Mouse (Mus musculus): Measurements from ENCODE around the gene Vti1a. TPM values are rescaled to one million over a fixed set of nuclear protein-coding genes. Genes with fewer than 3 reads are reported as not detected.

Vti1a gene
- polyA plus RNA-seq, 1 experiment from 2014 or later: 28.7 TPM

DNA sequence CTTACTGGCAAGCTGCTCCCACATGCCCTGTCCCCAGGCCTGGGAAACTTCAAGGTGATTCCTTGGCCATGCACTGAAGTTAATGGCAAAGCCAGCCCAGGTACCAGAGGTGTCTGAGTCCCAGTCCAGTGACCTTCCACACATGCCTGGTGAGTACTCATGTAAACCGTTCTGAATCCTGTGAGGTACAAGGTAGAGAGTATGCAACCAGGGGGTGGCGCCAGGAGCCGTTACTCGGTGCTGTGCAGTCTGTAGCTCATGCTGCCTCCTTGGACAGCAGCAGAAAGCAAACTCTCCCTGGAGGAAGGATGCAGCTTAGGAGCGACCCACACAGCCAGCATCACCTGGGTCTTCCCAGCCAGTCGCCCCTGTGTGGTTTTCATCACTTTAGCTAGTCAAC lies 221.6 kb downstream of the Vti1a start:
- ATAC-seq (ENCODE audit: low FRiP score, low TSS enrichment): peak; percentile 91
- H3K27me3 ChIP-seq (ENCODE audit: insufficient read depth, low read length): no peaks in the 10 kb centered on the region
- H3K27ac ChIP-seq (ENCODE audit: low read length): peak overlapping the region; percentile 49
- peaks cover 11% of the 10 kb centered on the region; the same call in 1 of the 2 replicates for H3K4me1 ChIP-seq (ENCODE audit: insufficient read depth, low read length)
- H3K4me2 ChIP-seq (replicated peaks; ENCODE audit: low read depth, low read length): no peak overlapping the region
- H3K36me3 ChIP-seq (ENCODE audit: insufficient read depth, low read length): no peaks in the 10 kb centered on the region
- 30% methylated on average over 6 of the region's 6 CpGs for WGBS
- no peak overlapping the region for H3K9ac ChIP-seq (replicated peaks; ENCODE audit: low read length)
- no peaks in the 10 kb centered on the region for H3K9me3 ChIP-seq (ENCODE audit: low read length)
- H3K4me3 ChIP-seq (ENCODE audit: low read length): no peak overlapping the region

DNA sequence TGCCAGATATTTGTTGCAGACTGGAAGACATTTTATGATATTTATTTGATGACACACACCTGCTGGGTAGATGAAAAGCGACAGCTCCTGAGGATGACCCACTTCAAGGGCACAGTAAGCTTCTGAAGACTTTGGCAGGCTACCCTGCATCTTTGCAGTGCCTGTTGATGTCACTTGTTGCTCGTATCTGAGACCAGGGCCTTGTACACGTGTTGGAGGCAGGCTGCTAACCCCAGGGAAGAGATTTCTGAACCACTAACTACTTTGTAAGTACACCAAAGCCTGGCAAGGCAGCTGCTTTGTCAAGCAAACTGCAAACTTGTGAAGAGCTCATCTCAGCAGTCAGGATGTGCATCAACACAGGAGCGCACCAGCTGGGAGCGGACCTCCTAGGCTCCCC lies 225.5 kb downstream of the Vti1a start:
- no peak overlapping the region for H3K4me3 ChIP-seq (ENCODE audit: low read length)
- no peaks in the 10 kb centered on the region for H3K27me3 ChIP-seq (ENCODE audit: insufficient read depth, low read length)
- H3K27ac ChIP-seq (ENCODE audit: low read length): no peak overlapping the region
- no peaks in the 10 kb centered on the region for H3K36me3 ChIP-seq (ENCODE audit: insufficient read depth, low read length)
- no peak overlapping the region for H3K9ac ChIP-seq (replicated peaks; ENCODE audit: low read length)
- 81% methylated on average over 5 of the region's 5 CpGs for WGBS
- H3K9me3 ChIP-seq (ENCODE audit: low read length): no peaks in the 10 kb centered on the region
- no peak for ATAC-seq (ENCODE audit: low FRiP score, low TSS enrichment)
- H3K4me2 ChIP-seq (replicated peaks; ENCODE audit: low read depth, low read length): no peak overlapping the region
- peaks cover 11% of the 10 kb centered on the region; the same call in 1 of the 2 replicates for H3K4me1 ChIP-seq (ENCODE audit: insufficient read depth, low read length)

DNA sequence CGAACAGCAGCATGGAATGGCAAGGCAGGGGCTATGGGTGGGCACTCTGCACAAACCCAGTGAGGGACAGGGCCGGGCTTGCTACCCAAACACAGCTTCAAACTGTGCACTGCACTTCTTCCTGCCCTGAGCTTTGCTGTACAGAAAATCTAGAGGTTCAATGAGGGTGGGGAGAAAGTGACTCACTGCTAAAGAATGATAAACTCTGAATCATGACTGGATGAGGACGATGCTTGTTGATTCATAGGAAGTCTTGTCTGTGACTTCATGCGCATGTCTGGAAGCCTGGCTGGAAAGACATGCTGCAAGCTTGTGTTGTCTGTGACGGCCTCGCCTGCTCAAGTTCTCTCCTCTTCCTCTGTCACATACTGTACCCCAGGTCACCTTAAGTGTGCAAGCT lies 226.4 kb downstream of the Vti1a start:
- Histone ChIP-seq H3K4me2 (replicated peaks; ENCODE audit: low read depth, low read length) (no peak overlapping the region), H3K27ac (ENCODE audit: low read length) (no peak overlapping the region), H3K4me1 (ENCODE audit: insufficient read depth, low read length) (peaks cover 10% of the 10 kb centered on the region; the same call in 1 of the 2 replicates), H3K36me3 (ENCODE audit: insufficient read depth, low read length) (no peaks in the 10 kb centered on the region), H3K4me3 (ENCODE audit: low read length) (no peak overlapping the region), H3K9ac (replicated peaks; ENCODE audit: low read length) (no peak overlapping the region), H3K27me3 (ENCODE audit: insufficient read depth, low read length) (no peaks in the 10 kb centered on the region), H3K9me3 (ENCODE audit: low read length) (no peaks in the 10 kb centered on the region)
- no peak for ATAC-seq (ENCODE audit: low FRiP score, low TSS enrichment)
- 74% methylated on average over 6 of the region's 6 CpGs for WGBS

DNA sequence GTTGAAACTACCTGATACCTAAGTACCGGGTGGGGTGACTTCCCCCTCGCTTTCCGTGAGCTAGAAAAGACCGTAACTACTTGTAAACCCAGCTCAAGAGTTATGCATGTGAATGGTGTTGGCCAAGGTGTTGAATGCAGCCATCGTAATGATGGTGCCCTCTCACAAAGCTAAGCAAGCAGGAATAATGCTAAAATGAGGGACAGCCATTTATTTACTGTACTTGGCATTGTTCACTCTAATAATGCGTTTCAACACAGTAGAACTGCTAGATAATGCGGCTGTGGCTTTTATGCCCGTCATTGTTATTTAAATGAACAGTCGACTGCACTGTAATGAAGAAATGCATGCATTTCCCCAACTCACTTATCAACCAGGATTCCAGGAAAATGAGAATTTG lies 227.1 kb downstream of the Vti1a start:
- Histone ChIP-seq H3K4me3 (ENCODE audit: low read length) (no peak overlapping the region), H3K9me3 (ENCODE audit: low read length) (no peaks in the 10 kb centered on the region), H3K4me2 (replicated peaks; ENCODE audit: low read depth, low read length) (no peak overlapping the region), H3K27me3 (ENCODE audit: insufficient read depth, low read length) (no peaks in the 10 kb centered on the region), H3K4me1 (ENCODE audit: insufficient read depth, low read length) (peaks cover 8% of the 10 kb centered on the region; the same call in 1 of the 2 replicates), H3K9ac (replicated peaks; ENCODE audit: low read length) (no peak overlapping the region), H3K27ac (ENCODE audit: low read length) (no peak overlapping the region), H3K36me3 (ENCODE audit: insufficient read depth, low read length) (no peaks in the 10 kb centered on the region)
- ATAC-seq (ENCODE audit: low FRiP score, low TSS enrichment): no peak
- WGBS: 91% methylated on average over 9 of the region's 9 CpGs

DNA sequence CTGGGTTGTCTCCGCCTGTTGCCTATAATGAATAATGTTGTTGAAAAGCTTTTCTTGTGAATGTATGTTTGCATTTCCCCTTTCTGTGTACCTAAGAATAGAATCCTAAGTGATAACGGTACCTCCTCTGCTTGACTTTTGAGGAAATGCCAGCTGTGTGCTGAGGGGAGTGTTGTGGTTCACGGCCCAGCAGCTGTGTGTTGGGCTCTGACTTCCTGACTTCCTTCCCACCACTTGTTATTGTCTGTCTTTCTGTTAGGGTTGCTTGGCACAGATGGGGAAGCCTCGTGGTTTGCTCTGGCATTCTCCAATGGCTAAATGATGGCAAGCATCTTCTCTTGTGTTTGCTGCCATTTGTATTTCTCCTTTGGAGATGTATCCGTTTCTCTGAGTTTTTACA lies 228.4 kb downstream of the Vti1a start:
- H3K4me1 ChIP-seq (ENCODE audit: insufficient read depth, low read length): peaks cover 8% of the 10 kb centered on the region; the same call in 1 of the 2 replicates
- no peak overlapping the region for H3K9ac ChIP-seq (replicated peaks; ENCODE audit: low read length)
- 74% methylated on average over 5 of the region's 5 CpGs for WGBS
- no peaks in the 10 kb centered on the region for H3K36me3 ChIP-seq (ENCODE audit: insufficient read depth, low read length)
- no peak overlapping the region for H3K4me3 ChIP-seq (ENCODE audit: low read length)
- H3K27ac ChIP-seq (ENCODE audit: low read length): no peak overlapping the region
- H3K4me2 ChIP-seq (replicated peaks; ENCODE audit: low read depth, low read length): no peak overlapping the region
- no peaks in the 10 kb centered on the region for H3K9me3 ChIP-seq (ENCODE audit: low read length)
- ATAC-seq (ENCODE audit: low FRiP score, low TSS enrichment): no peak
- H3K27me3 ChIP-seq (ENCODE audit: insufficient read depth, low read length): no peaks in the 10 kb centered on the region

DNA sequence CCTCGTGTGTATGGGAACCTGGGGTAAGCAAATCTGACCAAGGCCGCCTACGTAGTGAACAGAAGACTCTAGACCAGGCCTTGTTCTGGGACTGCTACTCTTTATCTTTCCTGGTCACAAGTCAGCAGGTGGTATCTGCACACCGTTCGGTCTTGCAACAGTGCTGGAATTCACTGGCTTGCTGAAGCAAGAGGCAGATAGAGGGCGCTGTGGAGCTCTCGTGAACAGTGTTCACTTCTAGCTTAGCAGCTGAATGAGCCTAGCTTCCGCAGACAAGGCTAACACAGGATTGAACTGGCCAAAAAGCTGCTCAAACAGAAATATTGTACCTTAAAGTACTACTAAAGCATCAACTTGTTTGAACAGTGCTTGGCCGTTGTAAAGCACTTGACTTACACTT lies 229.4 kb downstream of the Vti1a start:
- no peak overlapping the region for H3K4me3 ChIP-seq (ENCODE audit: low read length)
- peaks cover 8% of the 10 kb centered on the region; the same call in 1 of the 2 replicates for H3K4me1 ChIP-seq (ENCODE audit: insufficient read depth, low read length)
- no peak overlapping the region for H3K4me2 ChIP-seq (replicated peaks; ENCODE audit: low read depth, low read length)
- 32% methylated on average over 9 of the region's 9 CpGs for WGBS
- H3K27ac ChIP-seq (ENCODE audit: low read length): no peak overlapping the region
- no peaks in the 10 kb centered on the region for H3K36me3 ChIP-seq (ENCODE audit: insufficient read depth, low read length)
- no peak overlapping the region for H3K9ac ChIP-seq (replicated peaks; ENCODE audit: low read length)
- H3K9me3 ChIP-seq (ENCODE audit: low read length): no peaks in the 10 kb centered on the region
- H3K27me3 ChIP-seq (ENCODE audit: insufficient read depth, low read length): no peaks in the 10 kb centered on the region
- peak; percentile 46; the same call in 1 of the 2 replicates for ATAC-seq (ENCODE audit: low FRiP score, low TSS enrichment)

DNA sequence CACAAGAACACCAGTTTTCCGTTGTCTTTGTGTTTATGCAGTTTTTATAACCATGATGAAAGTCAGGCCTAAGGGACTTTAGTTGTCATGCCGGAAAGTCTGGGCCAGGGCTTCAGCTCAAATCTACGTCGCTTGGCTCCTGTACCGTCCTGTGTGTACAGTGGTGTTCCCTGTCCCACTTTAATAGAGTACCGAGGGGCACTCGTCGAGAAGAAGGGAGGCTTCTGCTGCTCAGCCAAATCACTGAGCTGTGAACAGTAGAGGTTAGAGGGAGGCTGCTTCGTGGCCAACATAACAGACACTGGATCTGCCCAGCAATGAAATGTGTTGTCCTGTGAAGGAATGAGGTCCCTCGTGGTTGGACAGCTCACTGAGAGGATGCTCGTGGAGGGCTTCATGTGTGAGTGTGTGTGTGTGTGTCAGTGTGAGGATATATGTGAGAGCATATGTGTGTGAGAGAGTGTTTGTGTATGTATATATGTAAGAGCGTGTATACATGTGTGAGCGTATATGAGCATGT lies 230.0 kb downstream of the Vti1a start:
- Histone ChIP-seq H3K27ac (ENCODE audit: low read length) (no peak overlapping the region), H3K27me3 (ENCODE audit: insufficient read depth, low read length) (no peaks in the 10 kb centered on the region), H3K4me1 (ENCODE audit: insufficient read depth, low read length) (peaks cover 8% of the 10 kb centered on the region; the same call in 1 of the 2 replicates), H3K9ac (replicated peaks; ENCODE audit: low read length) (no peak overlapping the region), H3K9me3 (ENCODE audit: low read length) (no peaks in the 10 kb centered on the region), H3K36me3 (ENCODE audit: insufficient read depth, low read length) (no peaks in the 10 kb centered on the region), H3K4me2 (replicated peaks; ENCODE audit: low read depth, low read length) (no peak overlapping the region), H3K4me3 (ENCODE audit: low read length) (no peak overlapping the region)
- ATAC-seq (ENCODE audit: low FRiP score, low TSS enrichment): 0 out of 2 replicates have a peak, but pooled peaks have one; percentile 39
- WGBS: 58% methylated on average over 13 of the region's 13 CpGs

DNA sequence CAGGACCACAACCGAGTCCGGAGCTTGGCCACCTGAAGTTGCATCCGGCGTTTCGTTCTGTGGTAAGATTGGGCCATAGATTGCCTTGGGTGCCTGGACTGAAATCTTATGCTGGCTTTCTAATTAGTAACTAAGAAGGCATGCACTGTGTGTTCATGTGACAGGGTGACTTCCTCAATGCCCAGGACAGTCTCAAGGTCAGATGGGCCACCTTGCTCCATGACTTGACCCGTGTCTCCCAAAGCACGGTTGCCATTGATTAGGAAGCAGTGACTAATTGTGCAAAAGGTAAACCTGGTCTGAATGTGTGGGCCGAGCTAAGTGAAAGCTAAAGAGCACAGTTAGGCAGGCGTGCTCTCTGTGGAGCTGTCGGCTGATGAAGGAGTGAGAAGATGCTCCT lies 232.1 kb downstream of the Vti1a start:
- Histone ChIP-seq H3K9me3 (ENCODE audit: low read length) (no peaks in the 10 kb centered on the region), H3K4me2 (replicated peaks; ENCODE audit: low read depth, low read length) (no peak overlapping the region), H3K9ac (replicated peaks; ENCODE audit: low read length) (no peak overlapping the region), H3K27me3 (ENCODE audit: insufficient read depth, low read length) (no peaks in the 10 kb centered on the region), H3K4me3 (ENCODE audit: low read length) (no peak overlapping the region), H3K36me3 (ENCODE audit: insufficient read depth, low read length) (no peaks in the 10 kb centered on the region), H3K4me1 (ENCODE audit: insufficient read depth, low read length) (no peaks in the 10 kb centered on the region), H3K27ac (ENCODE audit: low read length) (no peak overlapping the region)
- 88% methylated on average over 10 of the region's 10 CpGs for WGBS
- ATAC-seq (ENCODE audit: low FRiP score, low TSS enrichment): no peak

DNA sequence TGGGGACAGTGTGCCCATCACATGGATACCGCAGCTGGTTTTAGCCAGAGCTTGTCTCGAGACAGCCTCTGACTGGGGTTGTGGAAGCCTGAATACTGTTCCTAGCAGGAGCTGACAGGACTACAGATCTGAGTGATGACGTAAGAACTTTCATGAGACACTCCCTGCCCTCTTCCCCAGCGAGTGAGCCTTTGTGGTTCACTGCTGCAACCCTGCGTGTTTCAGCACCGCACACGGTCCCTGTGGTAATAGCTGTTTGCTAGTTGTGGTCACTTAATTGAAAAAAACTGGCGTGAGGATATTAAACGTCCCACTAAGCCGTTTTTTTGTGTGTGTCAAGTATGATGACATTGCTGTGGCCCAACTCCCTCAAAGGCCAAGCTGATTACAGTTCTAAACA lies 232.6 kb downstream of the Vti1a start:
- H3K9me3 ChIP-seq (ENCODE audit: low read length): no peaks in the 10 kb centered on the region
- WGBS: 73% methylated on average over 10 of the region's 10 CpGs
- H3K27ac ChIP-seq (ENCODE audit: low read length): no peak overlapping the region
- ATAC-seq (ENCODE audit: low FRiP score, low TSS enrichment): no peak
- no peaks in the 10 kb centered on the region for H3K4me1 ChIP-seq (ENCODE audit: insufficient read depth, low read length)
- no peaks in the 10 kb centered on the region for H3K36me3 ChIP-seq (ENCODE audit: insufficient read depth, low read length)
- H3K27me3 ChIP-seq (ENCODE audit: insufficient read depth, low read length): no peaks in the 10 kb centered on the region
- no peak overlapping the region for H3K9ac ChIP-seq (replicated peaks; ENCODE audit: low read length)
- no peak overlapping the region for H3K4me3 ChIP-seq (ENCODE audit: low read length)
- no peak overlapping the region for H3K4me2 ChIP-seq (replicated peaks; ENCODE audit: low read depth, low read length)

DNA sequence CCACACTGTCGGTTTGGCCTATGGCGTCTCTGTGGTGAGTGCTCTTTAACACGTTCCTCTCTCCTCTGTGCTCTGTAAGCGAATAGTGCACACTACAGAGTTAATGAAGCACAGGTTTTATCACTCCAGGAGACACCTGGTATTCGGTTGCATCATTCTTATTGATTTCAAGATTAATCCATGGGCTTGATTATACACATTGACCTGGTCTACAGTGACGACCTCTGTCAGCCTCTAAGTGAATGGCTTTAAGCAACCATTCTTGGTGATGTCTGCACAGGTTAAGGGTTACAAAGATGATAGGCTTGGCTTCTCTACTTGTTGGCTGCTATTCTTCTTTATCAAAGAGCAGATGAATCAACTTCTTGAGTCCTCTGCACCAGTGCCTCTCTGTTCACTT lies 234.1 kb downstream of the Vti1a start:
- Histone ChIP-seq H3K4me1 (ENCODE audit: insufficient read depth, low read length) (no peaks in the 10 kb centered on the region), H3K9ac (replicated peaks; ENCODE audit: low read length) (no peak overlapping the region), H3K27ac (ENCODE audit: low read length) (no peak overlapping the region), H3K4me2 (replicated peaks; ENCODE audit: low read depth, low read length) (no peak overlapping the region), H3K4me3 (ENCODE audit: low read length) (no peak overlapping the region), H3K27me3 (ENCODE audit: insufficient read depth, low read length) (no peaks in the 10 kb centered on the region), H3K36me3 (ENCODE audit: insufficient read depth, low read length) (no peaks in the 10 kb centered on the region), H3K9me3 (ENCODE audit: low read length) (no peaks in the 10 kb centered on the region)
- no peak for ATAC-seq (ENCODE audit: low FRiP score, low TSS enrichment)
- WGBS: 92% methylated on average over 6 of the region's 6 CpGs
